Mouse (Mus musculus): Measurements from ENCODE around the gene Anapc15-ps.

The Anapc15-ps gene

GRCm38 (mm10) chr10:95691347-95691746 lies 18.1 kb upstream of the Anapc15-ps start:
- DNase-seq (ENCODE audit: low read depth, low spot score) = no peak

- no peak for DNase-seq (ENCODE audit: low read depth, low spot score)
Measured at GRCm38 (mm10) chr10:95689833-95690232, 16.6 kb upstream of the Anapc15-ps start.

GRCm38 (mm10) chr10:95689058-95689457 lies 15.8 kb upstream of the Anapc15-ps start:
- DNase-seq (ENCODE audit: low read depth, low spot score) = no peak

- DNase-seq (ENCODE audit: low read depth, low spot score) = no peak
Measured at GRCm38 (mm10) chr10:95687558-95688141, 14.4 kb upstream of the Anapc15-ps start.

GRCm38 (mm10) chr10:95686041-95686440 lies 12.8 kb upstream of the Anapc15-ps start:
- no peak for DNase-seq (ENCODE audit: low read depth, low spot score)

- DNase-seq (ENCODE audit: low read depth, low spot score) = peak; percentile 78
Measured at GRCm38 (mm10) chr10:95684782-95685555, 11.7 kb upstream of the Anapc15-ps start.

GRCm38 (mm10) chr10:95684250-95684649 lies 11.0 kb upstream of the Anapc15-ps start:
- no peak for DNase-seq (ENCODE audit: low read depth, low spot score)

GRCm38 (mm10) chr10:95683735-95684134 lies 10.5 kb upstream of the Anapc15-ps start:
- DNase-seq (ENCODE audit: low read depth, low spot score) = no peak

- no peak for DNase-seq (ENCODE audit: low read depth, low spot score)
Measured at GRCm38 (mm10) chr10:95682964-95683363, 9.7 kb upstream of the Anapc15-ps start.

- no peak for DNase-seq (ENCODE audit: low read depth, low spot score)
Measured at GRCm38 (mm10) chr10:95682091-95682740, 9.0 kb upstream of the Anapc15-ps start.

- DNase-seq (ENCODE audit: low read depth, low spot score) = no peak
Measured at GRCm38 (mm10) chr10:95681481-95681880, 8.2 kb upstream of the Anapc15-ps start.

GRCm38 (mm10) chr10:95681058-95681440 lies 7.8 kb upstream of the Anapc15-ps start:
- no peak for DNase-seq (ENCODE audit: low read depth, low spot score)

- no peak for DNase-seq (ENCODE audit: low read depth, low spot score)
Measured at GRCm38 (mm10) chr10:95680153-95681057, 7.2 kb upstream of the Anapc15-ps start.

- DNase-seq (ENCODE audit: low read depth, low spot score) = no peak
Measured at GRCm38 (mm10) chr10:95679131-95679530, 5.9 kb upstream of the Anapc15-ps start.

GRCm38 (mm10) chr10:95678661-95679060 lies 5.4 kb upstream of the Anapc15-ps start:
- no peak for DNase-seq (ENCODE audit: low read depth, low spot score)

- DNase-seq (ENCODE audit: low read depth, low spot score) = no peak
Measured at GRCm38 (mm10) chr10:95678241-95678640, 5.0 kb upstream of the Anapc15-ps start.

GRCm38 (mm10) chr10:95677356-95678109 lies 4.3 kb upstream of the Anapc15-ps start:
- DNase-seq (ENCODE audit: low read depth, low spot score) = peak; percentile 43

- DNase-seq (ENCODE audit: low read depth, low spot score) = no peak
Measured at GRCm38 (mm10) chr10:95676991-95677355, 3.7 kb upstream of the Anapc15-ps start.

- DNase-seq (ENCODE audit: low read depth, low spot score) = no peak
Measured at GRCm38 (mm10) chr10:95676387-95676786, 3.1 kb upstream of the Anapc15-ps start.

- no peak for DNase-seq (ENCODE audit: low read depth, low spot score)
Measured at GRCm38 (mm10) chr10:95670781-95671780, 2.2 kb downstream of the Anapc15-ps start.

All from mesoderm, embryonic 11.5 days (tissue).